Mouse (Mus musculus): Measurements from ENCODE around the gene Psme3. TPM values are rescaled to one million over a fixed set of nuclear protein-coding genes. Genes with fewer than 3 reads are reported as not detected.

The Psme3 gene
- total RNA-seq, 2 experiments from 2014 or later, result 114 to 116 TPM

GRCm38 (mm10) chr11:101338123-101338760, 22.2 kb downstream of the Psme3 start:
- intact Hi-C loops (cut with DNase I), result loop anchor here (5.0 kb wide), 1 partner anchor 54 kb away; no protein-coding TSS in a partner anchor
- DNase-seq (ENCODE audit: low spot score in 2 of 2), result no peak

- intact Hi-C loops (cut with DNase I), result no loop called here
- no peak for DNase-seq (ENCODE audit: low spot score in 2 of 2)
Measured at GRCm38 (mm10) chr11:101347083-101347775, 31.2 kb downstream of the Psme3 start.

GRCm38 (mm10) chr11:101348774-101349173, 32.8 kb downstream of the Psme3 start:
- intact Hi-C loops (cut with DNase I), result no loop called here
- no peak for DNase-seq (ENCODE audit: low spot score in 2 of 2)

GRCm38 (mm10) chr11:101349216-101349615, 33.2 kb downstream of the Psme3 start:
- intact Hi-C loops (cut with DNase I), result no loop called here
- DNase-seq (ENCODE audit: low spot score in 2 of 2), result no peak

GRCm38 (mm10) chr11:101351100-101351720, 35.2 kb downstream of the Psme3 start:
- intact Hi-C loops (cut with DNase I), result no loop called here
- no peak for DNase-seq (ENCODE audit: low spot score in 2 of 2)

GRCm38 (mm10) chr11:101351721-101352111, 35.7 kb downstream of the Psme3 start:
- intact Hi-C loops (cut with DNase I), result no loop called here
- DNase-seq (ENCODE audit: low spot score in 2 of 2), result no peak

- intact Hi-C loops (cut with DNase I), result no loop called here
- no peak for DNase-seq (ENCODE audit: low spot score in 2 of 2)
Measured at GRCm38 (mm10) chr11:101353436-101353835, 37.4 kb downstream of the Psme3 start.

GRCm38 (mm10) chr11:101354438-101355010, 38.5 kb downstream of the Psme3 start:
- no peak for DNase-seq (ENCODE audit: low spot score in 2 of 2)
- intact Hi-C loops (cut with DNase I), result no loop called here

GRCm38 (mm10) chr11:101355916-101356315, 39.9 kb downstream of the Psme3 start:
- no peak for DNase-seq (ENCODE audit: low spot score in 2 of 2)
- intact Hi-C loops (cut with DNase I), result no loop called here

- intact Hi-C loops (cut with DNase I), result no loop called here
- no peak for DNase-seq (ENCODE audit: low spot score in 2 of 2)
Measured at GRCm38 (mm10) chr11:101357505-101358182, 41.6 kb downstream of the Psme3 start.

- no peak for DNase-seq (ENCODE audit: low spot score in 2 of 2)
- intact Hi-C loops (cut with DNase I), result no loop called here
Measured at GRCm38 (mm10) chr11:101359776-101360175, 43.8 kb downstream of the Psme3 start.

- no peak for DNase-seq (ENCODE audit: low spot score in 2 of 2)
- intact Hi-C loops (cut with DNase I), result no loop called here
Measured at GRCm38 (mm10) chr11:101360651-101361113, 44.7 kb downstream of the Psme3 start.

- no peak for DNase-seq (ENCODE audit: low spot score in 2 of 2)
- intact Hi-C loops (cut with DNase I), result no loop called here
Measured at GRCm38 (mm10) chr11:101364531-101364931, 48.5 kb downstream of the Psme3 start.

GRCm38 (mm10) chr11:101367326-101367935, 51.4 kb downstream of the Psme3 start, which contains the start of gene G6pc:
Gene G6pc, plus strand, starts transcription at chr11:101367561.
- intact Hi-C loops (cut with DNase I), result no loop called here
- no peak for DNase-seq (ENCODE audit: low spot score in 2 of 2)

- no peak for DNase-seq (ENCODE audit: low spot score in 2 of 2)
- intact Hi-C loops (cut with DNase I), result no loop called here
Measured at GRCm38 (mm10) chr11:101370141-101370540, 54.1 kb downstream of the Psme3 start.

Small RNAs within 50 kb of the gene (microRNA-seq; reads per million reads assigned to microRNA genes)
- gene Gm25593, result 0 reads per million in 2 experiments

Other genes starting within 250 kb of the Psme3 start
- gene Naglu, start 246.2 kb upstream of the Psme3 start, total RNA-seq (2021), result 1 to 10 TPM; 7.6 to 8.3 TPM
- 1 to 10 TPM; 1.2 to 1.4 TPM for gene Hsd17b1, start 237.8 kb upstream of the Psme3 start, total RNA-seq (2021)
- 10 to 100 TPM; 26.0 to 28.5 TPM for gene Coasy, start 233.6 kb upstream of the Psme3 start, total RNA-seq (2021)
- 10 to 100 TPM; 47.1 to 53.0 TPM for gene Mlx, start 228.9 kb upstream of the Psme3 start, total RNA-seq (2021)
- gene Psmc3ip, start 220.8 kb upstream of the Psme3 start, total RNA-seq (2021), result 1 to 10 TPM; 3.6 to 3.9 TPM
- gene Retreg3, start 196.3 kb upstream of the Psme3 start, total RNA-seq (2021), result 10 to 100 TPM; 56.2 to 56.7 TPM
- gene Tubg1, start 196.3 kb upstream of the Psme3 start, total RNA-seq (2021), result 10 to 100 TPM; 44.9 to 46.6 TPM
- 10 to 100 TPM; 47.5 to 48.6 TPM for gene Tubg2, start 160.3 kb upstream of the Psme3 start, total RNA-seq (2021)
- gene Cntnap1, start 145.7 kb upstream of the Psme3 start, total RNA-seq (2021), result 100 to 1,000 TPM; 153 to 170 TPM
- gene Plekhh3, start 144.9 kb upstream of the Psme3 start, total RNA-seq (2021), result 10 to 100 TPM in 1 of 2 experiments, 1 to 10 TPM in 1; 8.8 to 11.5 TPM
- gene Ccr10, start 140.8 kb upstream of the Psme3 start, total RNA-seq (2021), result under 1 TPM; 0.18 to 0.28 TPM
- 10 to 100 TPM; 42.8 to 48.5 TPM for gene Ezh1, start 89.8 kb upstream of the Psme3 start, total RNA-seq (2021)
- gene Ramp2, start 70.2 kb upstream of the Psme3 start, total RNA-seq (2021), result 10 to 100 TPM; 39.9 to 44.5 TPM
- gene Vps25, start 62.5 kb upstream of the Psme3 start, total RNA-seq (2021), result 10 to 100 TPM; 62.4 to 65.7 TPM
- 1 to 10 TPM; 2.2 to 7.9 TPM for gene Wnk4, start 55.6 kb upstream of the Psme3 start, total RNA-seq (2021)
- under 1 TPM; 0.21 to 0.27 TPM for gene Cntd1, start 37.2 kb upstream of the Psme3 start, total RNA-seq (2021)
- gene Coa3, start 37.1 kb upstream of the Psme3 start, total RNA-seq (2021), result 10 to 100 TPM; 95.3 to 98.8 TPM
- 100 to 1,000 TPM; 213 to 229 TPM for gene Becn1, start 13.9 kb upstream of the Psme3 start, total RNA-seq (2021)
- 1 to 10 TPM; 4.8 to 7.4 TPM for gene Aoc2, start 8.8 kb downstream of the Psme3 start, total RNA-seq (2021)
- under 1 TPM; 0.69 to 0.73 TPM for gene Aoc3, start 14.4 kb downstream of the Psme3 start, total RNA-seq (2021)
- gene G6pc, start 51.3 kb downstream of the Psme3 start, total RNA-seq (2021), result under 1 TPM in 1 of 2 experiments, not detected in 1; 0.14 TPM
- gene Aarsd1, start 101.4 kb downstream of the Psme3 start, total RNA-seq (2021), result 10 to 100 TPM; 38.7 to 40.1 TPM
- 1 to 10 TPM; 5.9 to 6.6 TPM for gene Gm27029, start 108.6 kb downstream of the Psme3 start, total RNA-seq (2021)
- 10 to 100 TPM; 35.6 to 37.0 TPM for gene Rundc1, start 108.9 kb downstream of the Psme3 start, total RNA-seq (2021)
- gene Ptges3l, start 109.1 kb downstream of the Psme3 start, total RNA-seq (2021), result 1 to 10 TPM; 4.0 to 6.0 TPM
- 10 to 100 TPM; 32.5 to 37.0 TPM for gene Rpl27, start 126.1 kb downstream of the Psme3 start, total RNA-seq (2021)
- gene Ifi35, start 132.2 kb downstream of the Psme3 start, total RNA-seq (2021), result 1 to 10 TPM; 2.0 to 2.4 TPM
- 100 to 1,000 TPM; 149 to 175 TPM for gene Rnd2, start 148.8 kb downstream of the Psme3 start, total RNA-seq (2021)
- gene Vat1, start 150.0 kb downstream of the Psme3 start, total RNA-seq (2021), result 10 to 100 TPM; 36.7 to 39.9 TPM
- under 1 TPM; 0.69 to 0.80 TPM for gene Brca1, start 235.7 kb downstream of the Psme3 start, total RNA-seq (2021)
- 100 to 1,000 TPM; 127 to 130 TPM for gene Nbr1, start 235.9 kb downstream of the Psme3 start, total RNA-seq (2021)